Mouse (Mus musculus): ENCODE measurements at regions not wholly inside any gene's neighbourhood (a gene's known extent, or its start where the extent isn't known, plus 50 kb on each side); places are given as distances from the start of the nearest gene placed in this dataset.

DNA sequence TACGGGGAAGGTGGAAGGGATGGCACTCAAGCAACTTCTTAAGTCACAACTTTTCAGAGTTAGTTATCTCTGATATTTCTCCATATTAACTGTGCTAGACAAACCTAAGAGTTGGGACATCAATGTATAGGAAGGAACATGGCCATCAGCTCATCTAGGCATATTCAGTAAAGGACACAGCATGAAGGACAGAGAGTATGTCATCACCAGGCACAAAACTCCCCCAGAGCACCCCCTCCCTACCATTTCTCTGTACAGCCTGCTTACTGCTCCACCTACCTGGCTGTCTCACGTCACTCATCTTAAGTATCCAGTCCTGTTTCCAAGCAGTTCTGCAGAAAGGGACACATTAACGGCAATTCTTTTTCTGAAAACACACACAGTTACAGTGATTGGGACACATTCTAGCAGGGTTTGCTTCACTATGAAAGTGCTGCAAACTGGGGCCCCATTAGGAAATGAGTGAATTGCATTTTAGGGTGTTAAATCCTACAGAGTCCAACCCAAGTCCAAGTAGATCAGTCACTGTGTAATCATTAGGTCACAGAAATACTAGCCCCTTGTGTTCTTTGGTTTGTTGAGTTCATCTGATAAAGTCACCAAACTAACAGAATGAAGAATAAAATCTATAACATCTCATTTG lies 180.7 kb upstream of the Thbs1 start:
- Histone ChIP-seq H3K4me1 (ENCODE audit: insufficient read depth, low read length) (peaks cover 4% of the 10 kb centered on the region; the same call in 1 of the 2 replicates), H3K27me3 (ENCODE audit: insufficient read depth, low read length) (no peaks in the 10 kb centered on the region), H3K27ac (ENCODE audit: low read length) (no peak overlapping the region), H3K9ac (replicated peaks; ENCODE audit: low read length) (no peak overlapping the region), H3K36me3 (ENCODE audit: insufficient read depth, low read length) (no peaks in the 10 kb centered on the region), H3K4me3 (ENCODE audit: low read length) (no peak overlapping the region), H3K9me3 (ENCODE audit: low read length) (no peaks in the 10 kb centered on the region), H3K4me2 (replicated peaks; ENCODE audit: low read depth, low read length) (no peak overlapping the region)
- 86% methylated on average over 3 of the region's 3 CpGs for WGBS
- no peak for ATAC-seq (ENCODE audit: low FRiP score, low TSS enrichment)

DNA sequence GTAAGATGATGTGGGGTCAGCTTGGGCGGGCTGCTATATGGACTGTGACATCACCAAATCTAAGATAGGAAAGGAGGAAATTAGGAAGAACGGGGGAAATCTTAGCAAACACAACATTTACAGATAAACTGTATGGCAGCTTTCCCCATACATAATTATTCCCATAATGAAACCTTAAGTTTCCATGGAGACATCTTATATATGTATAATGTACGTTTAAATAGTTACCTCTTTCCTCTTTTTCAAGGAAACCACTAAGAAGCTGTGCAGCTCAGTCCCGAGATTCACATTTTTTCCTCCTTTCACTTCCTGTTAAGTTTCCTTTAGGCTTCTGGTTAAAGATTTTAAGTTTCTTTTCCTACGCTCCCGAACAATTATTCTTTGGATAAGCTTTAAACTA lies 175.1 kb upstream of the Thbs1 start:
- H3K4me1 ChIP-seq (ENCODE audit: insufficient read depth, low read length), result no peaks in the 10 kb centered on the region
- H3K27me3 ChIP-seq (ENCODE audit: insufficient read depth, low read length), result no peaks in the 10 kb centered on the region
- H3K27ac ChIP-seq (ENCODE audit: low read length), result no peak overlapping the region
- no peak overlapping the region for H3K4me3 ChIP-seq (ENCODE audit: low read length)
- no peak for ATAC-seq (ENCODE audit: low FRiP score, low TSS enrichment)
- no peak overlapping the region for H3K4me2 ChIP-seq (replicated peaks; ENCODE audit: low read depth, low read length)
- H3K9me3 ChIP-seq (ENCODE audit: low read length), result no peaks in the 10 kb centered on the region
- no peaks in the 10 kb centered on the region for H3K36me3 ChIP-seq (ENCODE audit: insufficient read depth, low read length)
- WGBS, result 81% methylated on average over 6 of the region's 6 CpGs
- no peak overlapping the region for H3K9ac ChIP-seq (replicated peaks; ENCODE audit: low read length)

DNA sequence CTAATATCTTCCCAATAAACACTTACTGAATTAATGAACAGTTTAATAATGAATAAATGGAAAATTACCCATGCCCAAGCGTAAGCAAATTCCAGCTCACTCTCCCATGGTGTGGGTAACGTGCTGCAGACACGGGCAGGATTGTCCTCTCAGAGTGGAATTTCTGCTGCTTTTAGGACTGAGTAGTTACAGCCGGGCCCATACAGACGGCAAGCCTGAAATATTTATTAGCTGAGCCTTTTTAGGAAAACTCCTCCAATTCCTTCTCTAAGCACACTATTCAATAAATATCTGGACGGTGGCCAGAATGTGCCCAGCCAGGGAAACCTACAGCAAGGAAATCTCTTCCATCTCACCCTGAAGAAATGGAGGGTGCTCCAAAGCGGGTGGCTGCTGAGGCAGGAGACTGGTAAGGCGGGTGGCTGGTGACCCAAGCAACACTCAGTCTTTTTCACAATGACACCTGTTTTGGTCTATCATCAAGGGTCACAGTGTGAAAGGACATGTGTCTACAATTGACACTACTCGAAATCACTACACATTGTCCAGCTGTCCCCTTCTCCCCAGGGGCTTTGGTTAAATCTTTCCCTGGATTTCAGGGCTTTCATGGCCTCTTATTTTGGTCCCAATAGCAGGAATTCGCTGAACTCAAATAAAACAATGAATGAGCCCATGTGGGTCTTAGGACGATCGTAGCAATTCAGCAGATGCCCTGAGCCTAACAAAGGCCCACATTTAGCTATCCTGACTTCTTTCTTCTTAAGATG lies 173.2 kb upstream of the Thbs1 start:
- Histone ChIP-seq H3K27ac (ENCODE audit: low read length) (no peak overlapping the region), H3K4me1 (ENCODE audit: insufficient read depth, low read length) (no peaks in the 10 kb centered on the region), H3K36me3 (ENCODE audit: insufficient read depth, low read length) (no peaks in the 10 kb centered on the region), H3K27me3 (ENCODE audit: insufficient read depth, low read length) (no peaks in the 10 kb centered on the region), H3K9ac (replicated peaks; ENCODE audit: low read length) (no peak overlapping the region), H3K4me3 (ENCODE audit: low read length) (no peak overlapping the region), H3K9me3 (ENCODE audit: low read length) (no peaks in the 10 kb centered on the region), H3K4me2 (replicated peaks; ENCODE audit: low read depth, low read length) (no peak overlapping the region)
- no peak for ATAC-seq (ENCODE audit: low FRiP score, low TSS enrichment)
- WGBS, result 68% methylated on average over 12 of the region's 12 CpGs

DNA sequence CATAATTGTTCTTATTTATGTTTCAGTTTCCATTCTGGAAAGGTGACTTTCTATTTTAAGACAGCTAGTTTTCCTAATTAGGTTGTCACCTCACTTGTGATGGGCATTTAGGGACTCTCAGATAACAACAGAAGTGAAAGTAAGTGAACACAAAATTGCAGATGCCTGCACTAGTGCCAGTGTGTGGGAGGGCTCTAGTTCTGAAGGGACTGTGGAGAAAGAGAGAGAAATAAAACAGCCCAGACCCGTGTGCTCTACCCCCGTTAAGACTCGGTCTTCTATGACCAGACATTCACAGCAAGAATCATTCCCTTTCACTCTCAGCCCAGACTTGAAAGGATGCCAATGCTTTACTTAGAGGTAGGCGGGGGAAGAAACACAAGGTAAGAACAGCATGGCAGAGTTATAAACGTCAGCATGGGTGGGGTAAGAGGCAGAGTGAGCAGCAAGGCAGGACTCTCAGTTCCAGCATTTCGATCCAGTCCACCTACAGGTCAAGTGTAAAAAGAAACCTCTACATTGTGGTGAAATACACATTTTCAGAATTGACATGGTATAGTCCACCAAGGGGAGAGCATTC lies 170.1 kb upstream of the Thbs1 start:
- Histone ChIP-seq H3K4me1 (ENCODE audit: insufficient read depth, low read length) (no peaks in the 10 kb centered on the region), H3K9me3 (ENCODE audit: low read length) (no peaks in the 10 kb centered on the region), H3K27me3 (ENCODE audit: insufficient read depth, low read length) (no peaks in the 10 kb centered on the region), H3K4me3 (ENCODE audit: low read length) (no peak overlapping the region), H3K4me2 (replicated peaks; ENCODE audit: low read depth, low read length) (no peak overlapping the region), H3K9ac (replicated peaks; ENCODE audit: low read length) (no peak overlapping the region), H3K27ac (ENCODE audit: low read length) (no peak overlapping the region), H3K36me3 (ENCODE audit: insufficient read depth, low read length) (no peaks in the 10 kb centered on the region)
- WGBS, result 40% methylated on average over 6 of the region's 6 CpGs
- ATAC-seq (ENCODE audit: low FRiP score, low TSS enrichment), result no peak

DNA sequence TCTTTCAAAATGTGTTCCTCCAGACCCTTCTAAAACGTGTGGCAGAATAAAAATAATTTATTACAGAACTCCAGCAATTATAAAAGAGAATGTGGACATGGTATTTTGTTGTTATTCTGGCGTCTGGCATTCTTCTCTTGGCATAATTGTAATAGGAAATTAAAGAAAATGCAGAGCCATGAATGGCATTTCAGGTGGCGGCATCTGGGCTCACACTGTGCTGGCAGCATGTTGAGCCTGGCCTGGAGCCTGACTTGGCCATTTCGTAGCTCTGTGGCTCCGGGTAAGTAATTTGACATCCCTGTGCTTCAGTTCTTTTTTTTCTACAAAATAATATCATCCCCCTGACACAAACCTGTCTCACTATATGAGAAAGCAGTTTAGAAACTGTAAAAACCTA lies 168.0 kb upstream of the Thbs1 start:
- no peak overlapping the region for H3K27ac ChIP-seq (ENCODE audit: low read length)
- no peaks in the 10 kb centered on the region for H3K9me3 ChIP-seq (ENCODE audit: low read length)
- ATAC-seq (ENCODE audit: low FRiP score, low TSS enrichment), result no peak
- H3K9ac ChIP-seq (replicated peaks; ENCODE audit: low read length), result no peak overlapping the region
- no peak overlapping the region for H3K4me3 ChIP-seq (ENCODE audit: low read length)
- H3K27me3 ChIP-seq (ENCODE audit: insufficient read depth, low read length), result no peaks in the 10 kb centered on the region
- WGBS, result 69% methylated on average over 5 of the region's 5 CpGs
- no peaks in the 10 kb centered on the region for H3K4me1 ChIP-seq (ENCODE audit: insufficient read depth, low read length)
- no peak overlapping the region for H3K4me2 ChIP-seq (replicated peaks; ENCODE audit: low read depth, low read length)
- no peaks in the 10 kb centered on the region for H3K36me3 ChIP-seq (ENCODE audit: insufficient read depth, low read length)

DNA sequence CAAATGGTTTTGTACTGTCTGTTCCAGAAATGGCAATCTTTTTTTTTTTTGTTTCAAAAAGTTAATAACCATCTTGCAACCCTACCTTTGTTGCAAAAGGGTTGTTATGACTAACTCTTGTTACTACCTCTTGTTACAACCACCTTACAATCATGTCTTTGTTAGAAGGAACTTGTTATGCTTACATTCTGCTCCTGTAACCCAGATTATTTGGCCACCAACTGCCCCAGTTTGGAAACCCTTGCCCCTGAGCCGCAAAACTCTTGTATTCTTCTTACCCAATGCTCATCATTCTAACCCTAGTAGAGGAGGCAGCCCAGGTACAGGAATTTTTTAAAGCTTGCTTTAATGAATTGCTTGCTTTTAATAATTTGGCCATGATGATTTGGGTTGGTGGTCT lies 167.4 kb upstream of the Thbs1 start:
- no peaks in the 10 kb centered on the region for H3K9me3 ChIP-seq (ENCODE audit: low read length)
- WGBS, result 97% methylated on average over 1 of the region's 1 CpGs
- no peaks in the 10 kb centered on the region for H3K27me3 ChIP-seq (ENCODE audit: insufficient read depth, low read length)
- no peak overlapping the region for H3K4me2 ChIP-seq (replicated peaks; ENCODE audit: low read depth, low read length)
- no peak overlapping the region for H3K4me3 ChIP-seq (ENCODE audit: low read length)
- H3K4me1 ChIP-seq (ENCODE audit: insufficient read depth, low read length), result no peaks in the 10 kb centered on the region
- ATAC-seq (ENCODE audit: low FRiP score, low TSS enrichment), result no peak
- no peak overlapping the region for H3K9ac ChIP-seq (replicated peaks; ENCODE audit: low read length)
- no peaks in the 10 kb centered on the region for H3K36me3 ChIP-seq (ENCODE audit: insufficient read depth, low read length)
- H3K27ac ChIP-seq (ENCODE audit: low read length), result no peak overlapping the region

DNA sequence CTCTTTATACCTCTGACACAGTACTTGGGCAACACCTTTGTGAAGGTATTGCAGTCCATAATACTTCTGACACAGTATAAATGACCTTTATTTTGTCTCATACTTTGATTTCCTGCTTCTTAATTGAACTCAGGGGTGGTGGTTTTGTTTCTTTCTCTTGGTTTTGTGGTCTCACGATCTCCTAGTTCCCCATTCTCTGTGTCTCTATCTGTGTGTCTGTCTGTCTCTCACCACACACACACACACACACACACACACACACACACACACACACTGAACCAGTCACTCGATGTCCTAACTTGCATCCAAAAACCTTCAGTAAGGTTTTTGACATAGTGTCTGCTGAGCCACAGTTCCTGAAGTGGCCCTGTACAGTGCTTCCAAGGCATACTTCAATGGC lies 166.7 kb upstream of the Thbs1 start:
- Histone ChIP-seq H3K27me3 (ENCODE audit: insufficient read depth, low read length) (no peaks in the 10 kb centered on the region), H3K4me2 (replicated peaks; ENCODE audit: low read depth, low read length) (no peak overlapping the region), H3K36me3 (ENCODE audit: insufficient read depth, low read length) (no peaks in the 10 kb centered on the region), H3K9ac (replicated peaks; ENCODE audit: low read length) (no peak overlapping the region), H3K4me3 (ENCODE audit: low read length) (no peak overlapping the region), H3K9me3 (ENCODE audit: low read length) (no peaks in the 10 kb centered on the region), H3K27ac (ENCODE audit: low read length) (no peak overlapping the region), H3K4me1 (ENCODE audit: insufficient read depth, low read length) (no peaks in the 10 kb centered on the region)
- no peak for ATAC-seq (ENCODE audit: low FRiP score, low TSS enrichment)
- 81% methylated on average over 2 of the region's 2 CpGs for WGBS

DNA sequence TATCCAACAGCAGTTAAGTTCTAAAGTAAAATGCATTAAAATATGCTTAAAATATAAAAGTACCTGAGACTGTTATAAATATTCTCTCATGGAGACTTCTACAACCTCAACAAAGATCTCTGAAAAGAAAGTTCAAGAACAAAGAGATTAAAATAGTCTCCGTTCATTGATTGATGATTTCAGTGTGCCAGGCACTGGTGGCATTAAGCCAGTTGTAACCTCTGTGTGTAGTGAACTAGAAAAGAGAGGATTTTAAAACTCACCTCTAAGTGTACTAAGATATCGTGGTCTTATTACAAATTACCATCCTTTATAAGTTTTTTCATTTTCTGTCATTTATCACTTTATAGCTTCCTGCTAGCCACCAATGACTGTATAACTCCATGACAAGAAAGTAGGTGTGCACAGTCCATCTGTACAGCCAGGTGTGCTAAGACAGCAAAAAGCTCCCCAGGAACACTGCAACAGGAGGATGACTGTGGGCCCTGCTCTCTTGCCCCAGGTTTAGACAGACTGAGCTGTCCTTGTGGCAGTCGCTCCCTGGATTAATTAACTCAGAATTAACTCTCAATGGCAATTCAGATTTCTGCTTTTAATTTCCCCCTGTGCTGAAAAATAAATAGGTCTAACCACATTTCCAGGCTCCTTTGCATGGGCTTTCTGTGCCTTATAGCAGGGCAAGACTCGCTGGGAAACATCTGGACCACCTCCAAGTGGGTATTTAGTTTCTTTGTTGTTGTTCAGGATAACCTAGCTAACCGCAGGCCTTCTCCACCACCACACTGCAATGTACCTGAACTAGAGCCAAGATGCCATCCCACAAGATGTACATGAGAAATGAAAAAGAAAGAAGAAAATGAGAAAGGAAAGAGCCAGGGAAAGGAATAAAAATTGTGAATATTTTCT lies 161.0 kb upstream of the Thbs1 start:
- Histone ChIP-seq H3K4me1 (ENCODE audit: insufficient read depth, low read length) (no peaks in the 10 kb centered on the region), H3K9ac (replicated peaks; ENCODE audit: low read length) (no peak overlapping the region), H3K27ac (ENCODE audit: low read length) (no peak overlapping the region), H3K4me2 (replicated peaks; ENCODE audit: low read depth, low read length) (no peak overlapping the region), H3K4me3 (ENCODE audit: low read length) (no peak overlapping the region), H3K36me3 (ENCODE audit: insufficient read depth, low read length) (no peaks in the 10 kb centered on the region), H3K27me3 (ENCODE audit: insufficient read depth, low read length) (no peaks in the 10 kb centered on the region), H3K9me3 (ENCODE audit: low read length) (no peaks in the 10 kb centered on the region)
- ATAC-seq (ENCODE audit: low FRiP score, low TSS enrichment), result no peak
- WGBS, result 70% methylated on average over 5 of the region's 5 CpGs

DNA sequence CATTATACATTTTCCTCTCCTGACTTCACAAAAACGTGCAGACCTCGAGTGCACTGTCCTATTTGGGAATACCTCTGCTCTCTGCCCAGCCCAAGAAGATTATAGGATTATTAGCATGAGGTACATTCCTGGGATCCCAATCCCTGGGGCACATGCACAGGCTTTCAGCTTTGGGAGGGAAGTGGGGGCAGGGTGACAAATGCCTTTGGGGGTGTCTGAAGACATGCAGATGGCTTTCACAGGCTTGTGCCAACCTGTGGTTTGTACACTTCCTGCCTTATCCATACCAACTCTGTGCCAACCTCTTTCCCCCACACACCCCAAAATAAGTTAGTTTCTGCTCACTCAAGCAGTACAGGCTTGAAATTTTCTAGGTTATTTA lies 160.3 kb upstream of the Thbs1 start:
- Histone ChIP-seq H3K4me2 (replicated peaks; ENCODE audit: low read depth, low read length) (no peak overlapping the region), H3K9ac (replicated peaks; ENCODE audit: low read length) (no peak overlapping the region), H3K9me3 (ENCODE audit: low read length) (no peaks in the 10 kb centered on the region), H3K36me3 (ENCODE audit: insufficient read depth, low read length) (no peaks in the 10 kb centered on the region), H3K27me3 (ENCODE audit: insufficient read depth, low read length) (no peaks in the 10 kb centered on the region), H3K4me1 (ENCODE audit: insufficient read depth, low read length) (no peaks in the 10 kb centered on the region), H3K4me3 (ENCODE audit: low read length) (no peak overlapping the region), H3K27ac (ENCODE audit: low read length) (no peak overlapping the region)
- ATAC-seq (ENCODE audit: low FRiP score, low TSS enrichment), result no peak
- 85% methylated on average over 2 of the region's 2 CpGs for WGBS
